Mouse (Mus musculus) cortical plate, adult 2 months (tissue): ENCODE results near the gene Baz2a. TPM values are rescaled to one million over a fixed set of nuclear protein-coding genes. Genes with fewer than 3 reads are reported as not detected.

Experiments used
- H3K27ac ChIP-seq: fragments of 200-500 bp; 2 replicates; pipeline ENCODE4 v1.5.1; 2012; ENCODE audit warnings: low read length, control low read depth, inconsistent platforms; ENCODE audit not compliant: insufficient read depth
- H3K4me1 ChIP-seq: fragments of 200-500 bp; 2 replicates; pipeline ENCODE4 v1.6.1; 2011; ENCODE audit warnings: low read length; ENCODE audit not compliant: control insufficient read depth, insufficient read depth
- H3K4me3 ChIP-seq: fragments of 200-500 bp; 2 replicates; pipeline ENCODE4 v1.5.1; 2011; ENCODE audit warnings: mild to moderate bottlenecking, low read length, control low read depth; ENCODE audit not compliant: insufficient read depth
- CTCF ChIP-seq: fragments of 200-500 bp; IDR thresholded peaks from 2 replicates; pipeline ENCODE4 v1.5.1; 2011; ENCODE audit warnings: mild to moderate bottlenecking, control low read depth, low read length; ENCODE audit not compliant: insufficient read depth; ENCODE audit errors: extremely low read depth
- POLR2A ChIP-seq: fragments of 200-500 bp; IDR thresholded peaks from 2 replicates; pipeline ENCODE4 v1.6.1; 2011; ENCODE audit warnings: mild to moderate bottlenecking, low read length, control low read depth; ENCODE audit not compliant: insufficient read depth; ENCODE audit errors: extremely low read depth
- polyA plus RNA-seq: library from polyadenylated mRNA; depleted of rRNA; stranded (reverse); fragments of >200 nt; gene quantifications from 2 replicates; pipeline ENCODE4 v1.2.3, GENCODE M21; 2012

Gene Baz2a
- polyA plus RNA-seq, 1 experiment = 30.2 TPM

DNA sequence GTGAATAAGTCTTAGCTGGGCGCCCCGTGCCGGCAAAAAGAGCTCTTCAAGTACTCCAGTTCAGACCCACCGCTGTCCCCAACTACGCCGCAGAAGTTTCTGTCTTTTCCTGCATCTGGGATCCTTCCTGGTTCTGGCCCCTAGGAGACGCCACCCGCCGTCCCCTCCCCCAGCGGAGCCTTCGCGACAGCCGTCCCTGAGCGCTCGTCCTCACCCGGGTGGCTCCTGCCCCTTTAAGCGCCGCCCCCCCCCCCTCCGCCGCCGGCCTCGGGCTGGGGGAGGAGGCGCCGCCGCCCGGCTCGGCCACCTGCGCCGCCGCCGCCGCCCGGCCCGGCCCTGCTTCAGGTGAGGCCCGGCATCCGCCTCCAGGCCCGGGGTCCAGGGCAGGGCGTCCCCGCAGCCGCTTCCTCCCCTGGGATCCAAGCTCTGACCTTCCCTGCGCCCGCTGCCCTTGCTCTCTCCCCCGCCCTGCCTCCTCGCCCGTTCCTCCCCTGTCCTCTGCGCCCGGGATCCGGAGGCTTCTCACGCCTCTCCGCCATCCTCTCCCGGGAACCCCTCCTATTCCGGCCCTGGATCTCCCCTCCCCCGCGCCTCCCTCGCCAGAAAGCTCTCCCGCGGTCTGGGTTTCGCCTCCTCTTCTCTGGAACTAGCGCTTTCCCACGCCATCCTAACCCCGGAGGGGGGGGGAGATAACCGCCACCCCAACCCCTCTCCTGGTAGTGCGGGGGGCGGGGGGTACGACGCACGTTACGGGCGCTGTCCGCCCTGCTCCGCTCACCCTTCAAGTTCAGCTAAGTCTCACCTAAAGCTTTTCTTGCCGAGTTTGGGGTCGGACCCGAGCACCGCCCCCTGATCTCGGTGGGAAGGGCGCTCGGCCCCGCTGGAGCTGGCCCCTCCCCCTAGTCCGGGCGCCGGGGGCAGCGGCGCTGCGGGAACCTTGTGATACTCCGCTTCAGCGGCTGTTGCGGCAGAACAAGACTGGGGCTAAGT, 1.4 kb downstream of the Baz2a start:
- H3K27ac ChIP-seq = peak overlapping the region; percentile 94
- H3K4me1 ChIP-seq = peaks cover 10% of the 10 kb centered on the region
- peak; percentile 32 for TF ChIP-seq CTCF
- 0 out of 2 replicates have a peak, but pooled peaks have one; percentile 5 for TF ChIP-seq POLR2A
- peak overlapping the region; percentile 72 for H3K4me3 ChIP-seq

DNA sequence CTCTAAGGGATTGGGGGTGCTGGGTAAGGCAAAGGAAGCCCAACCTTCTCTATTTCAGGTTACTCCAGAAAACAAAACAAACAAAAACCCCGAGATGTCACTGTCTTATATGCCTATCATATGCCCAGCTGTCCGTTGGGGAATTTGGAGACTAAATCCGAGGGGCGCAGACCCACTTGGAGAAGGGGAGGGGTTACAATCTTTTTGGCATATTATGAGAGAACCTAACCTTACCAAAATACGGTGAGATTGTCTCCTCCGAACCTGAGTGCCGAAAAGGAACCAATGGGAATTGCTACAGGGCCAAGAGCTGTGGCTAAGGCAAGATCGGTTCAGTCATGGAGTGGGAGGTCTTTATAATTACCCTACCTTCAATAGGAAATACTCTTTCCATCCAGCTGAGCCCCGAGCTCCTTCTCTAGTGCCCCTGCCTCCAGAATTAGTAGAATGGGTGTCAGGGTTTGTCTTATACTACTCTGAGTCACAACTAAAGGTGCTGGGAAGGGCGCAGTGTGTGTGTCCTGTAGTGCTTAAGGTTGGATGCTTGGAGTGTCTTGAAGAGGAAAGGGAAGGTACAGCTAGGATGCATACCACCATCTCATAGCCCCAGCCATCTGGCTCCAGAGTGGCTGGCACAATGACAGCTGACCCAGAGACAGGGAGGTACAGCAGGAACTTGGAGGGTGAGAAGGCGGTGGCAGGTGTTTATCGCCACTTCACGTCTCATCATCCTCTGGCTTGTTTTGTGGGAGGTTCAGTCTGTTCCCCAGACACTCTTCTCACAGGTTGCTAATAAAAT, 2.3 kb downstream of the Baz2a start:
- H3K4me3 ChIP-seq = peak overlapping the region; percentile 72
- TF ChIP-seq POLR2A (no peak), CTCF (no peak)
- peak overlapping the region; percentile 94 for H3K27ac ChIP-seq
- H3K4me1 ChIP-seq = peaks cover 11% of the 10 kb centered on the region

DNA sequence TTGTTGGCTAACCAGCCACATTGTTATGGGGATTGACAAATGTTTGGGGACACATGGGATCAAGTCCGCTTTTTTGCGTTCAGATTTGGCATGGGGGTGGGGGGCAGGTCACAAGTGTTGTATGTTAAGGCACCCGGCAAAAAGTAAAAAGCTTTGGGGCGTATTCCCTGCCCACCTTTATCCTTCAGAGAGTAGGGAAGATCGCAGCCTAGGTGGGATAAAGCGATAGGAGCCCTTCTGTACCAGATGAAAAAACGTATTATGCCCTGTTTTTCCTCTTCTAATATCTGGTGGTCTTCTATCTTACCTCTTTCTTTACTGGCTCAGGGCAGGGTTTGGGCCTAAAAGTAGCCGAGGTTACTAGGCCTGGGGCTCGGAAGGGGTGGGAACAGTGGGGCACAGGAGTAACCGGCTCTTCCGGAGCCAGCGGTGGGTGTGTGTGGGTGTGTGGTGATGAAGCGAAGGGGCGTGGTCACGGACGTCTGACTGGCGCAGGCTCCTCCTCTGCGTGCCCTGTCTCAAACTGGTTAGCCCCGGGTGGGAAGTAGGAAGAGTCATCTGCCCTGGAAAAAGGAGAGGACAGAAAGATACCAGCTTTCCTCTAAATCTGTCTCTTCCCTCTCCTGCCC, 3.1 kb downstream of the Baz2a start:
- H3K4me3 ChIP-seq = peak overlapping the region; percentile 72; the same call in 1 of the 2 replicates
- H3K27ac ChIP-seq = no peak overlapping the region
- peaks cover 11% of the 10 kb centered on the region for H3K4me1 ChIP-seq
- no peak for TF ChIP-seq POLR2A
- no peak for TF ChIP-seq CTCF

- H3K4me3 ChIP-seq = no peak overlapping the region; the same call in 1 of the 2 replicates
- H3K4me1 ChIP-seq = peaks cover 11% of the 10 kb centered on the region
- no peak for TF ChIP-seq POLR2A
- no peak for TF ChIP-seq CTCF
- no peak overlapping the region for H3K27ac ChIP-seq
Measured at GRCm38 (mm10) chr10:128095003-128095636, 3.7 kb downstream of the Baz2a start.

DNA sequence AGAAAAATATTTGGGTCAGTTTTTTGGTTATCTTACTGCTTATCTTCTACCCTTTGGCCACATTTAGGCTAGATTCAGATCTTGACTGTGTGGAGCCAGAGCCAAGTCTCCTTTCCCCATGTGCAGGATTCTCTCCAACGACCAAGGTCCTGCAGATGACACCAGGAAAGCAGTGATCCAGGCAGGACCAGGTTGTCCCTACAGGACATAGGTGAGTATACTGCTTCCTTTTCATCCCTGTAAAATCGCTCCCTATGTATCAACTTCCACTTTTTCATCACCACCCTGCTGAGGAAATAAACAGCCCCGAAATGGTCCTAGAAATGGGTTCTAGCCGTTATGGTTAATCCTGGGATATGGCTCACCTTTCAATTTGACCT, 4.9 kb downstream of the Baz2a start:
- peak overlapping the region; percentile 93; the same call in 1 of the 2 replicates for H3K4me3 ChIP-seq
- H3K27ac ChIP-seq = no peak overlapping the region
- H3K4me1 ChIP-seq = peaks cover 11% of the 10 kb centered on the region
- TF ChIP-seq POLR2A (no peak), CTCF (no peak)

GRCm38 (mm10) chr10:128096693-128097586, 5.6 kb downstream of the Baz2a start:
- peaks cover 9% of the 10 kb centered on the region for H3K4me1 ChIP-seq
- H3K4me3 ChIP-seq = peak overlapping the region; percentile 93
- TF ChIP-seq POLR2A (0 out of 2 replicates have a peak, but pooled peaks have one; percentile 27), CTCF (no peak)
- H3K27ac ChIP-seq = peak overlapping the region; percentile 38

DNA sequence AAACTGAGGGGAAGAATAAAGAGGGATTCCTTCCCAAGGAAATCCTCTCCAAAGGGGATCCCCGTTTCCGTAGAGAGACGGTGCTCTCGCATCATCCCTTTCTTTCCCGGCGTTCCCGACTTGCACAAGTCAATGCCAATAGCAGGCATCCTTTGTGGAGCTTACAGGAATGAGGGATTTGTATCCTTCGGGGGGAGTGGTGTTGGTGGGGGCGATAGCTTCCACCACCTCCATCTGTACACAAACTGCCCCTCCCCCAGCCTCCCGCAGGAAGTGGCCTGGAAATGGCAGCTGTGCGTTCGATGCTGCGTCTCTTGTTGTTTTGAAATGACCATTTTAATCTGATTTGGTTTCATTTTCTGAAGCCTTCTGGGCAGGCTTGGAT, 6.2 kb downstream of the Baz2a start:
- Histone ChIP-seq H3K4me3 (peak overlapping the region; percentile 93), H3K4me1 (peaks cover 9% of the 10 kb centered on the region), H3K27ac (peak overlapping the region; percentile 38)
- TF ChIP-seq CTCF (no peak), POLR2A (peak; percentile 39; the same call in 1 of the 2 replicates)
